9 mouse cellular contexts compared by ENCODE assay signal in the genomic region with DNA sequence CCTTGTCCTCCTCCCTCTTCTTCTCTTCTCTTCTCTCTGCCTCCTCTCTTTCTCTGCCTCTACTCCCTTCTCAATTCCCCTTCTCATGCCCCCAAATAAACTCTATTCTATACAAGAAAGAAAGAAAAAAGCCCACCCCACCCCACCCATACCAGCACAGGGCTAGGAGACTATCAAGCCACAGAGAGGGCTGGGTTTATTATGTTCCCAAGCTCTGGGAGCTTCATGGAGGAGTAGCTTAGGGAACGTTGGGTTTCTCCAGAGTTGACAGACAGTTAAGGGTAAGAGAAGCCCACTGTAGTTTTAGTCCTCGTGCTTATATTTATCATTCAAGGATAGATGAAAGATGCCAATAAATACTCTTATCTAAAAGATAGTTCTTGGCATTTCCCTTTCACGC.
DNase-seq lines count a peak whose midpoint lies in the region; ATAC-seq and TF ChIP-seq lines count a peak whose summit lies in the region.
"Had no signal": no experiment of that assay in that cellular context is flagged by ENCODE, and none has a peak within 500 bp of the region (broad histone marks: within the 10 kb centered on the region; RNA-seq: fewer than 3 reads in every experiment).

No protein-coding gene starts in this region.

- H3K4me2 ChIP-seq in hindbrain, embryonic 14.5 days (replicated peaks) = no peak overlapping the region
- H3K4me2 ChIP-seq in hindbrain, embryonic 16.5 days (ENCODE audit: low read length) = no peak overlapping the region; the same call in 1 of the 2 replicates
- H3K4me2 ChIP-seq in embryonic facial prominence, embryonic 14.5 days (ENCODE audit: low read depth, low read length) = peak overlapping the region; percentile 72; the same call in 1 of the 2 replicates

- TF ChIP-seq CTCF in E14TG2a.4 (conservative IDR thresholded peaks at IDR 0.05; ENCODE audit: low read length) = no peak

- ATAC-seq in hindbrain, embryonic 14.5 days (ENCODE audit: low FRiP score) = peak; percentile 31; the same call in 1 of the 2 replicates
- ATAC-seq in hindbrain, embryonic 16.5 days = no peak
- no peak; the same call in 1 of the 2 replicates for ATAC-seq in embryonic facial prominence, embryonic 14.5 days (ENCODE audit: low read depth)
- 0 out of 2 replicates have a peak, but pooled peaks have one; percentile 5 for ATAC-seq in megakaryocyte progenitor cell, adult 5-6 weeks (replicated peaks; ENCODE audit: poor library complexity)

- H3K27ac ChIP-seq in hindbrain, embryonic 14.5 days = no peak overlapping the region
- no peak overlapping the region for H3K27ac ChIP-seq in hindbrain, embryonic 16.5 days (ENCODE audit: low read depth, low read length)
- no peak overlapping the region for H3K27ac ChIP-seq in embryonic facial prominence, embryonic 14.5 days (replicated peaks; ENCODE audit: low read depth, low read length)
- H3K27ac ChIP-seq: limb, embryonic 12.5 days had no signal

- peaks cover 34% of the 10 kb centered on the region for H3K27me3 ChIP-seq in hindbrain, embryonic 14.5 days (ENCODE audit: control insufficient read depth, insufficient read depth, low read length)
- H3K27me3 ChIP-seq in hindbrain, embryonic 16.5 days (replicated peaks; ENCODE audit: control insufficient read depth, insufficient read depth, low read length) = peaks cover 11% of the 10 kb centered on the region
- H3K27me3 ChIP-seq in E14TG2a.4 (ENCODE audit: insufficient read depth, low read length) = no peaks in the 10 kb centered on the region; the same call in 1 of the 2 replicates
- H3K27me3 ChIP-seq in embryonic facial prominence, embryonic 14.5 days (replicated peaks; ENCODE audit: control insufficient read depth, insufficient read depth, low read length) = peaks cover 10% of the 10 kb centered on the region; the same call in 1 of the 2 replicates

- H3K9me3 ChIP-seq in hindbrain, embryonic 14.5 days (ENCODE audit: control insufficient read depth, low read length) = no peaks in the 10 kb centered on the region
- H3K9me3 ChIP-seq in hindbrain, embryonic 16.5 days (ENCODE audit: control insufficient read depth, low read length) = no peaks in the 10 kb centered on the region
- no peaks in the 10 kb centered on the region for H3K9me3 ChIP-seq in E14TG2a.4 (ENCODE audit: low read length)
- H3K9me3 ChIP-seq in embryonic facial prominence, embryonic 14.5 days (ENCODE audit: control insufficient read depth, low read length) = no peaks in the 10 kb centered on the region
- H3K9me3 ChIP-seq: G1E; limb, embryonic 12.5 days had no signal

- no peaks in the 10 kb centered on the region for H3K36me3 ChIP-seq in hindbrain, embryonic 14.5 days (replicated peaks; ENCODE audit: control insufficient read depth, insufficient read depth)
- H3K36me3 ChIP-seq in hindbrain, embryonic 16.5 days (ENCODE audit: control insufficient read depth, insufficient read depth, low read length) = no peaks in the 10 kb centered on the region
- H3K36me3 ChIP-seq in E14TG2a.4 (ENCODE audit: insufficient read depth, low read length) = no peaks in the 10 kb centered on the region
- no peaks in the 10 kb centered on the region for H3K36me3 ChIP-seq in embryonic facial prominence, embryonic 14.5 days (ENCODE audit: control insufficient read depth, insufficient read depth, low read length)
- H3K36me3 ChIP-seq: G1E; limb, embryonic 12.5 days had no signal

- DNase-seq in hindbrain, embryonic 14.5 days (ENCODE audit: low spot score) = no peak
- no peak for DNase-seq in embryonic facial prominence, embryonic 14.5 days (ENCODE audit: low spot score)
- no peak for DNase-seq in ovary, postnatal 10 days (ENCODE audit: low spot score)
- DNase-seq in spleen, postnatal 10 days (ENCODE audit: low spot score in 2 of 2) = no peak

- no peak overlapping the region for H3K9ac ChIP-seq in hindbrain, embryonic 14.5 days
- H3K9ac ChIP-seq in hindbrain, embryonic 16.5 days (ENCODE audit: low read depth, low read length) = no peak overlapping the region
- no peak overlapping the region for H3K9ac ChIP-seq in embryonic facial prominence, embryonic 14.5 days (ENCODE audit: low read depth, low read length)

- no peak overlapping the region for H3K4me3 ChIP-seq in hindbrain, embryonic 14.5 days (replicated peaks; ENCODE audit: low read length)
- no peak overlapping the region for H3K4me3 ChIP-seq in hindbrain, embryonic 16.5 days (ENCODE audit: low read length)
- H3K4me3 ChIP-seq in E14TG2a.4 (replicated peaks; ENCODE audit: low read length) = peak overlapping the region; percentile 61; the same call in 1 of the 2 replicates
- no peak overlapping the region for H3K4me3 ChIP-seq in embryonic facial prominence, embryonic 14.5 days (ENCODE audit: low read depth, low read length)

- no peaks in the 10 kb centered on the region for H3K4me1 ChIP-seq in hindbrain, embryonic 14.5 days (replicated peaks; ENCODE audit: control insufficient read depth, insufficient read depth, low read length)
- peaks cover 3% of the 10 kb centered on the region for H3K4me1 ChIP-seq in hindbrain, embryonic 16.5 days (ENCODE audit: control insufficient read depth, insufficient read depth, low read depth, low read length)
- peaks cover 75% of the 10 kb centered on the region for H3K4me1 ChIP-seq in E14TG2a.4 (replicated peaks; ENCODE audit: low read depth, low read length)
- H3K4me1 ChIP-seq in embryonic facial prominence, embryonic 14.5 days (ENCODE audit: control insufficient read depth, insufficient read depth, low read length) = peaks cover 7% of the 10 kb centered on the region

- WGBS in hindbrain, embryonic 14.5 days = 20% methylated on average over 3 of the region's 3 CpGs
- 14% methylated on average over 3 of the region's 3 CpGs for WGBS in hindbrain, embryonic 16.5 days
- 13% methylated on average over 3 of the region's 3 CpGs for WGBS in embryonic facial prominence, embryonic 14.5 days

Comparison
In these comparisons a context has a peak if more than half of its experiments do, and no peak if none do; other contexts are left out.
1. ATAC-seq: peak in hindbrain, embryonic 14.5 days (single experiment) and megakaryocyte progenitor cell, adult 5-6 weeks (single experiment); none in hindbrain, embryonic 16.5 days (single experiment) and embryonic facial prominence, embryonic 14.5 days (single experiment).